Mouse (Mus musculus): ENCODE results near the gene Kntc1. TPM values are rescaled to one million over a fixed set of nuclear protein-coding genes. Genes with fewer than 3 reads are reported as not detected.

Kntc1 gene
- polyA plus RNA-seq, 1 experiment from 2014 or later, result 7.4 TPM

GRCm38 (mm10) chr5:123853877-123854504, 104.5 kb downstream of the Kntc1 start:
- Histone ChIP-seq H3K9me3 (no peaks in the 10 kb centered on the region), H3K27ac (no peak overlapping the region), H3K4me1 (replicated peaks) (no peaks in the 10 kb centered on the region), H3K4me2 (no peak overlapping the region), H3K36me3 (no peaks in the 10 kb centered on the region), H3K27me3 (no peaks in the 10 kb centered on the region), H3K9ac (no peak overlapping the region), H3K4me3 (no peak overlapping the region)
- 92% methylated on average over 11 of the region's 11 CpGs for WGBS
- no peak for ATAC-seq (ENCODE audit: low FRiP score)

- Histone ChIP-seq H3K9me3 (no peaks in the 10 kb centered on the region), H3K4me1 (replicated peaks) (no peaks in the 10 kb centered on the region), H3K27me3 (no peaks in the 10 kb centered on the region), H3K4me3 (no peak overlapping the region), H3K27ac (no peak overlapping the region), H3K36me3 (no peaks in the 10 kb centered on the region), H3K9ac (no peak overlapping the region), H3K4me2 (no peak overlapping the region)
- no peak for ATAC-seq (ENCODE audit: low FRiP score)
- 94% methylated on average over 9 of the region's 9 CpGs for WGBS
Measured at GRCm38 (mm10) chr5:123854511-123854910, 105.0 kb downstream of the Kntc1 start.

- no peak for ATAC-seq (ENCODE audit: low FRiP score)
Measured at GRCm38 (mm10) chr5:123858798-123859197, 109.3 kb downstream of the Kntc1 start.

GRCm38 (mm10) chr5:123862374-123863350, 113.1 kb downstream of the Kntc1 start:
- H3K27ac ChIP-seq, result no peak overlapping the region
- H3K36me3 ChIP-seq, result no peaks in the 10 kb centered on the region
- H3K4me2 ChIP-seq, result no peak overlapping the region
- no peaks in the 10 kb centered on the region for H3K9me3 ChIP-seq
- H3K27me3 ChIP-seq, result no peaks in the 10 kb centered on the region
- H3K4me3 ChIP-seq, result no peak overlapping the region
- ATAC-seq (ENCODE audit: low FRiP score), result no peak
- no peak overlapping the region for H3K9ac ChIP-seq
- WGBS, result 90% methylated on average over 15 of the region's 15 CpGs
- no peaks in the 10 kb centered on the region for H3K4me1 ChIP-seq (replicated peaks)

More at GRCm38 (mm10) chr5:123858798-123859197, 109.3 kb downstream of the Kntc1 start:
- H3K4me3 ChIP-seq, result no peak overlapping the region
- H3K9ac ChIP-seq, result no peak overlapping the region
- no peak overlapping the region for H3K27ac ChIP-seq
- no peaks in the 10 kb centered on the region for H3K4me1 ChIP-seq (replicated peaks)
- 87% methylated on average over 11 of the region's 11 CpGs for WGBS
- H3K36me3 ChIP-seq, result no peaks in the 10 kb centered on the region
- no peaks in the 10 kb centered on the region for H3K27me3 ChIP-seq
- no peak overlapping the region for H3K4me2 ChIP-seq
- no peaks in the 10 kb centered on the region for H3K9me3 ChIP-seq

- no peaks in the 10 kb centered on the region for H3K27me3 ChIP-seq
- H3K27ac ChIP-seq, result no peak overlapping the region
- H3K4me2 ChIP-seq, result no peak overlapping the region
- no peaks in the 10 kb centered on the region for H3K4me1 ChIP-seq (replicated peaks)
- H3K9ac ChIP-seq, result no peak overlapping the region
- H3K9me3 ChIP-seq, result no peaks in the 10 kb centered on the region
- WGBS, result 92% methylated on average over 14 of the region's 14 CpGs
- no peak overlapping the region for H3K4me3 ChIP-seq
- H3K36me3 ChIP-seq, result no peaks in the 10 kb centered on the region
- no peak for ATAC-seq (ENCODE audit: low FRiP score)
Measured at GRCm38 (mm10) chr5:123863934-123864333, 114.4 kb downstream of the Kntc1 start.

- no peak for ATAC-seq (ENCODE audit: low FRiP score)
- H3K9me3 ChIP-seq, result no peaks in the 10 kb centered on the region
- H3K36me3 ChIP-seq, result no peaks in the 10 kb centered on the region
- no peaks in the 10 kb centered on the region for H3K4me1 ChIP-seq (replicated peaks)
- H3K9ac ChIP-seq, result no peak within 1 kb of the TSS
- H3K4me3 ChIP-seq, result no peak within 1 kb of the TSS
- no peaks in the 10 kb centered on the region for H3K27me3 ChIP-seq
- 81% methylated on average over 12 of the region's 12 CpGs for WGBS
- no peak within 1 kb of the TSS for H3K27ac ChIP-seq
- no peak within 1 kb of the TSS for H3K4me2 ChIP-seq
Measured at GRCm38 (mm10) chr5:123865365-123865764, 115.8 kb downstream of the Kntc1 start, which contains the start of gene Hcar2. TSS of gene Hcar2 (minus strand) at chr5:123865499.

GRCm38 (mm10) chr5:123866457-123866856, 116.9 kb downstream of the Kntc1 start:
- ATAC-seq (ENCODE audit: low FRiP score), result no peak
- H3K27me3 ChIP-seq, result no peaks in the 10 kb centered on the region
- H3K27ac ChIP-seq, result no peak overlapping the region
- 93% methylated on average over 4 of the region's 4 CpGs for WGBS
- no peaks in the 10 kb centered on the region for H3K4me1 ChIP-seq (replicated peaks)
- H3K9me3 ChIP-seq, result no peaks in the 10 kb centered on the region
- H3K4me2 ChIP-seq, result no peak overlapping the region
- no peak overlapping the region for H3K4me3 ChIP-seq
- no peaks in the 10 kb centered on the region for H3K36me3 ChIP-seq
- no peak overlapping the region for H3K9ac ChIP-seq

- no peak for ATAC-seq (ENCODE audit: low FRiP score)
- 95% methylated on average over 4 of the region's 4 CpGs for WGBS
- Histone ChIP-seq H3K27ac (no peak overlapping the region), H3K9me3 (no peaks in the 10 kb centered on the region), H3K36me3 (no peaks in the 10 kb centered on the region), H3K27me3 (no peaks in the 10 kb centered on the region), H3K4me3 (no peak overlapping the region), H3K4me2 (no peak overlapping the region), H3K4me1 (replicated peaks) (no peaks in the 10 kb centered on the region), H3K9ac (no peak overlapping the region)
Measured at GRCm38 (mm10) chr5:123869615-123870014, 120.1 kb downstream of the Kntc1 start.

Other genes with a start within 250 kb of the Kntc1 start
- gene B3gnt4, start 239.3 kb upstream of the Kntc1 start, polyA plus RNA-seq (2015; fragmentation: Nextera tagmentation; extraction: Ambion mirVana), result 1.1 and 1.6 TPM in 2 replicates
- gene Diablo, start 225.5 kb upstream of the Kntc1 start, polyA plus RNA-seq (2015; fragmentation: Nextera tagmentation; extraction: Ambion mirVana), result 119 and 120 TPM in 2 replicates
- 3.5 and 4.8 TPM in 2 replicates for gene Gm49027, start 224.2 kb upstream of the Kntc1 start, polyA plus RNA-seq (2015; fragmentation: Nextera tagmentation; extraction: Ambion mirVana)
- 39.9 and 44.9 TPM in 2 replicates for gene Vps33a, start 176.7 kb upstream of the Kntc1 start, polyA plus RNA-seq (2015; fragmentation: Nextera tagmentation; extraction: Ambion mirVana)
- 80.2 and 84.8 TPM in 2 replicates for gene Clip1, start 65.1 kb upstream of the Kntc1 start, polyA plus RNA-seq (2015; fragmentation: Nextera tagmentation; extraction: Ambion mirVana)
- gene Zcchc8, start 28.6 kb upstream of the Kntc1 start, polyA plus RNA-seq (2015; fragmentation: Nextera tagmentation; extraction: Ambion mirVana), result 68.7 and 70.7 TPM in 2 replicates
- gene Rsrc2, start 302 bp upstream of the Kntc1 start, polyA plus RNA-seq (2015; fragmentation: Nextera tagmentation; extraction: Ambion mirVana), result 169 and 177 TPM in 2 replicates
- gene Hcar2, start 115.8 kb downstream of the Kntc1 start, polyA plus RNA-seq (2015; fragmentation: Nextera tagmentation; extraction: Ambion mirVana), result not detected in 2 replicates
- 0.34 and 0.39 TPM in 2 replicates for gene Hcar1, start 130.3 kb downstream of the Kntc1 start, polyA plus RNA-seq (2015; fragmentation: Nextera tagmentation; extraction: Ambion mirVana)
- gene Denr, start 157.5 kb downstream of the Kntc1 start, polyA plus RNA-seq (2015; fragmentation: Nextera tagmentation; extraction: Ambion mirVana), result 143 and 146 TPM in 2 replicates
- gene Gm43518, start 177.7 kb downstream of the Kntc1 start, polyA plus RNA-seq (2015; fragmentation: Nextera tagmentation; extraction: Ambion mirVana), result 5.6 and 5.8 TPM in 2 replicates
- 6.2 and 7.8 TPM in 2 replicates for gene Ccdc62, start 181.0 kb downstream of the Kntc1 start, polyA plus RNA-seq (2015; fragmentation: Nextera tagmentation; extraction: Ambion mirVana)
- 21.4 and 25.5 TPM in 2 replicates for gene Hip1r, start 223.9 kb downstream of the Kntc1 start, polyA plus RNA-seq (2015; fragmentation: Nextera tagmentation; extraction: Ambion mirVana)

Data from hindbrain, embryonic 13.5 days (tissue).